Mouse (Mus musculus) erythroblast, embryonic 14.5 days (primary cell): Measurements from ENCODE around the gene Zfp445.

ENCODE experiments used
- GATA1 ChIP-seq: IDR thresholded peaks from 2 replicates; pipeline ENCODE4 v1.6.1; 2012; ENCODE audit warnings: low read length, inconsistent platforms, mixed read lengths
- TAL1 ChIP-seq: IDR thresholded peaks from 3 replicates; pipeline ENCODE4 v1.6.1; 2012; ENCODE audit warnings: low read length, inconsistent platforms, mixed read lengths

GRCm38 (mm10) chr9:122902717-122903535, 37.1 kb upstream of the Zfp445 start:
- no peak for TF ChIP-seq TAL1
- no peak for TF ChIP-seq GATA1
